Mouse (Mus musculus): ENCODE results near the gene Snx6. TPM values are rescaled to one million over a fixed set of nuclear protein-coding genes. Genes with fewer than 3 reads are reported as not detected.

Snx6 gene
- polyA plus RNA-seq, 2 experiments: 90.0 to 173 TPM

GRCm38 (mm10) chr12:54829876-54830275 is 34.4 kb upstream of the Snx6 start:
- Histone ChIP-seq H3K27ac (replicated peaks; ENCODE audit: low read depth, low read length) (no peak overlapping the region), H3K4me3 (replicated peaks; ENCODE audit: low read length) (no peak overlapping the region), H3K4me1 (ENCODE audit: control insufficient read depth, insufficient read depth, low read length) (peaks cover 2% of the 10 kb centered on the region), H3K9me3 (ENCODE audit: control insufficient read depth, low read length) (no peaks in the 10 kb centered on the region), H3K9ac (ENCODE audit: low read depth, low read length, severe bottlenecking) (no peak overlapping the region), H3K4me2 (replicated peaks; ENCODE audit: low read depth, low read length, severe bottlenecking) (no peak overlapping the region), H3K36me3 (ENCODE audit: control insufficient read depth, insufficient read depth, low read length) (no peaks in the 10 kb centered on the region), H3K27me3 (ENCODE audit: control insufficient read depth, insufficient read depth, low read length) (no peaks in the 10 kb centered on the region)
- TF ChIP-seq POLR2A (IDR thresholded peaks at IDR 0.05; ENCODE audit: borderline replicate concordance, extremely low read depth, insufficient read depth, insufficient read length): no peak
- DNase-seq (ENCODE audit: low spot score): no peak
- 46% methylated on average over 5 of the region's 5 CpGs for WGBS
- no peak for ATAC-seq (ENCODE audit: low FRiP score, low read depth)

DNA sequence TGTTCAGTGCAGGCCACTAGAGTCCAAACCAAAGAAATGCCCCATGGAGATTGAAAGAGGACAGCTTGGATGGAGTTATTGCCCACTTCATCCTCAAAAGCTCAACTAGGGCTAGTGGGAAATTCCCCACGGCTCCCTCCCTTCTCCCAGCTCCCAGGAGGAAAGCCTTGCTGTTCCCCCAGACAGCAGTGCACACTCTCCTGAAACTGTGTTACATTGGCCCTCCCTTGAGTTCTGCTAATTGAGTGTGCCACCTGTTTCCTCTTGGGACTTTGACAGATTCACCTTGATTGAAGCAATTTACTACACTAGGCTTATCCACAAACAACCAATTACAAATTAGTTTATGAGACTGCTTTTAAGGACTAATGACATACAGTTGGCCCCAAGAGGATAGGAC is 32.5 kb upstream of the Snx6 start:
- no peaks in the 10 kb centered on the region for H3K36me3 ChIP-seq (ENCODE audit: control insufficient read depth, insufficient read depth, low read length)
- H3K4me1 ChIP-seq (ENCODE audit: control insufficient read depth, insufficient read depth, low read length): no peaks in the 10 kb centered on the region
- no peak overlapping the region for H3K4me3 ChIP-seq (replicated peaks; ENCODE audit: low read length)
- 81% methylated on average over 1 of the region's 1 CpGs for WGBS
- H3K27ac ChIP-seq (replicated peaks; ENCODE audit: low read depth, low read length): no peak overlapping the region
- H3K9ac ChIP-seq (ENCODE audit: low read depth, low read length, severe bottlenecking): no peak overlapping the region
- H3K27me3 ChIP-seq (ENCODE audit: control insufficient read depth, insufficient read depth, low read length): no peaks in the 10 kb centered on the region
- no peaks in the 10 kb centered on the region for H3K9me3 ChIP-seq (ENCODE audit: control insufficient read depth, low read length)
- TF ChIP-seq POLR2A (IDR thresholded peaks at IDR 0.05; ENCODE audit: borderline replicate concordance, extremely low read depth, insufficient read depth, insufficient read length): no peak
- no peak for DNase-seq (ENCODE audit: low spot score)
- H3K4me2 ChIP-seq (replicated peaks; ENCODE audit: low read depth, low read length, severe bottlenecking): no peak overlapping the region
- ATAC-seq (ENCODE audit: low FRiP score, low read depth): no peak

DNA sequence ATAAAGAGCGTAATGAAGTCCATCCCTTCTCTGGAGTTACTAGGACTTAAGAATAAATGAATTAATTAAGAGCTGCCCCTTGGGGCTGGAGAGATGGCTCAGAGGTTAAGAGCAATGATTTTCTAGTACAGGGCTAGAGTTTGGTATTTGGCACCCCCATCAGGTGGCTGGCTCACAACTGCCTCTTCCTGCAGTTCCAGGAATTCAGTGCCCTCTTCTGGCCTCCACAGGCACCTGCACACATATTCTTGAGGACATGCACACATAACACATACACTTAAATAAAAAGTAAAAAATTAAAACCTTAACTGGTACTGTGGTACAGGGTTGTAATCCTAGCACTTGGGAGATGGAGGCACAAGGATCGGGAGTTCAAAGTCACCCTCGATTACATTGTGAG is 29.7 kb upstream of the Snx6 start:
- H3K36me3 ChIP-seq (ENCODE audit: control insufficient read depth, insufficient read depth, low read length): no peaks in the 10 kb centered on the region
- no peak overlapping the region for H3K4me3 ChIP-seq (replicated peaks; ENCODE audit: low read length)
- 94% methylated on average over 3 of the region's 3 CpGs for WGBS
- DNase-seq (ENCODE audit: low spot score) (no peak), ATAC-seq (ENCODE audit: low FRiP score, low read depth) (no peak)
- no peaks in the 10 kb centered on the region for H3K4me1 ChIP-seq (ENCODE audit: control insufficient read depth, insufficient read depth, low read length)
- no peak for TF ChIP-seq POLR2A (IDR thresholded peaks at IDR 0.05; ENCODE audit: borderline replicate concordance, extremely low read depth, insufficient read depth, insufficient read length)
- H3K9ac ChIP-seq (ENCODE audit: low read depth, low read length, severe bottlenecking): no peak overlapping the region
- no peak overlapping the region for H3K4me2 ChIP-seq (replicated peaks; ENCODE audit: low read depth, low read length, severe bottlenecking)
- H3K27ac ChIP-seq (replicated peaks; ENCODE audit: low read depth, low read length): no peak overlapping the region
- H3K27me3 ChIP-seq (ENCODE audit: control insufficient read depth, insufficient read depth, low read length): no peaks in the 10 kb centered on the region
- no peaks in the 10 kb centered on the region for H3K9me3 ChIP-seq (ENCODE audit: control insufficient read depth, low read length)

- no peak overlapping the region for H3K4me3 ChIP-seq (replicated peaks; ENCODE audit: low read length)
- H3K9ac ChIP-seq (ENCODE audit: low read depth, low read length, severe bottlenecking): no peak overlapping the region
- H3K27me3 ChIP-seq (ENCODE audit: control insufficient read depth, insufficient read depth, low read length): no peaks in the 10 kb centered on the region
- H3K4me1 ChIP-seq (ENCODE audit: control insufficient read depth, insufficient read depth, low read length): no peaks in the 10 kb centered on the region
- H3K36me3 ChIP-seq (ENCODE audit: control insufficient read depth, insufficient read depth, low read length): no peaks in the 10 kb centered on the region
- no peak overlapping the region for H3K27ac ChIP-seq (replicated peaks; ENCODE audit: low read depth, low read length)
- peak; percentile 66 for DNase-seq (ENCODE audit: low spot score)
- TF ChIP-seq POLR2A (IDR thresholded peaks at IDR 0.05; ENCODE audit: borderline replicate concordance, extremely low read depth, insufficient read depth, insufficient read length): no peak
- no peak overlapping the region for H3K4me2 ChIP-seq (replicated peaks; ENCODE audit: low read depth, low read length, severe bottlenecking)
- ATAC-seq (ENCODE audit: low FRiP score, low read depth): no peak
- 66% methylated on average over 4 of the region's 4 CpGs for WGBS
- no peaks in the 10 kb centered on the region for H3K9me3 ChIP-seq (ENCODE audit: control insufficient read depth, low read length)
Observed at GRCm38 (mm10) chr12:54822836-54823426, 27.4 kb upstream of the Snx6 start.

- no peak overlapping the region for H3K27ac ChIP-seq (replicated peaks; ENCODE audit: low read depth, low read length)
- H3K9ac ChIP-seq (ENCODE audit: low read depth, low read length, severe bottlenecking): no peak overlapping the region
- H3K4me2 ChIP-seq (replicated peaks; ENCODE audit: low read depth, low read length, severe bottlenecking): no peak overlapping the region
- ATAC-seq (ENCODE audit: low FRiP score, low read depth) (no peak), DNase-seq (ENCODE audit: low spot score) (no peak)
- no peak overlapping the region for H3K4me3 ChIP-seq (replicated peaks; ENCODE audit: low read length)
- no peaks in the 10 kb centered on the region for H3K36me3 ChIP-seq (ENCODE audit: control insufficient read depth, insufficient read depth, low read length)
- no peaks in the 10 kb centered on the region for H3K9me3 ChIP-seq (ENCODE audit: control insufficient read depth, low read length)
- H3K4me1 ChIP-seq (ENCODE audit: control insufficient read depth, insufficient read depth, low read length): no peaks in the 10 kb centered on the region
- no peak for TF ChIP-seq POLR2A (IDR thresholded peaks at IDR 0.05; ENCODE audit: borderline replicate concordance, extremely low read depth, insufficient read depth, insufficient read length)
- 58% methylated on average over 2 of the region's 2 CpGs for WGBS
- no peaks in the 10 kb centered on the region for H3K27me3 ChIP-seq (ENCODE audit: control insufficient read depth, insufficient read depth, low read length)
Observed at GRCm38 (mm10) chr12:54820684-54821161, 25.2 kb upstream of the Snx6 start.
